16 mouse cellular contexts compared by ENCODE assay signal in genomic region chr6:95483686-95484085, GRCm38 (mm10).
DNase-seq lines count a peak whose midpoint lies in the region; ATAC-seq and TF ChIP-seq lines count a peak whose summit lies in the region.
"Had no signal": no experiment of that assay in that cellular context is flagged by ENCODE, and none has a peak within 500 bp of the region (broad histone marks: within the 10 kb centered on the region; RNA-seq: fewer than 3 reads in every experiment).

No protein-coding gene starts in this region.

- peaks cover 4% of the 10 kb centered on the region for H3K36me3 ChIP-seq in limb, embryonic 10.5 days
- H3K36me3 ChIP-seq: forebrain, embryonic 12.5 days; hindbrain, embryonic 13.5 days; limb, embryonic 12.5 days; lung, embryonic 15.5 days; neural tube, embryonic 12.5 days had no signal

- 0 out of 2 replicates have a peak, but pooled peaks cover 3% of the 10 kb centered on the region for H3K4me1 ChIP-seq in cerebellum, adult 2 months (ENCODE audit: control insufficient read depth, insufficient read depth, low read length)
- peaks cover 18% of the 10 kb centered on the region for H3K4me1 ChIP-seq in limb, embryonic 10.5 days
- H3K4me1 ChIP-seq: limb, embryonic 12.5 days; lung, embryonic 15.5 days; neural tube, embryonic 12.5 days had no signal

- 0 out of 2 replicates have a peak, but pooled peaks have one; percentile 3 for ATAC-seq in frontal cortex, adult (ENCODE audit: low TSS enrichment)

- H3K27ac ChIP-seq in cerebellum, adult 2 months (ENCODE audit: insufficient read depth, low read length): no peak overlapping the region
- H3K27ac ChIP-seq in limb, embryonic 10.5 days: no peak overlapping the region
- H3K27ac ChIP-seq: forebrain, embryonic 12.5 days; layer of hippocampus, adult 2 months; limb, embryonic 12.5 days; lung, embryonic 15.5 days; neural tube, embryonic 12.5 days had no signal

- H3K4me3 ChIP-seq in cerebellum, adult 2 months (replicated peaks; ENCODE audit: insufficient read depth, low read depth, low read length): no peak overlapping the region
- no peak overlapping the region for H3K4me3 ChIP-seq in limb, embryonic 10.5 days
- H3K4me3 ChIP-seq: erythroblast, embryonic 14.5 days; forebrain, embryonic 12.5 days; hindbrain, embryonic 13.5 days; layer of hippocampus, adult 2 months; limb, embryonic 12.5 days; lung, embryonic 15.5 days; neural tube, embryonic 12.5 days had no signal

- 50% methylated on average over 4 of the region's 4 CpGs for WGBS in cerebellum, adult 2 months
- WGBS in limb, embryonic 10.5 days: 89% methylated on average over 4 of the region's 4 CpGs

- TF ChIP-seq CTCF in cerebellum, adult 2 months (IDR thresholded peaks at IDR 0.05; ENCODE audit: borderline replicate concordance, insufficient read depth, low read depth, low read length): no peak

- DNase-seq in cerebellum, adult 2 months: peak; percentile 10
- DNase-seq in cerebellum, adult 9-10 months: no peak
- DNase-seq in frontal cortex, postnatal 36 days (ENCODE audit: low spot score in 2 of 2): no peak
- peak; percentile 23 for DNase-seq in left cerebral cortex, postnatal 4 days
- DNase-seq in left cerebral cortex, postnatal 25 days (ENCODE audit: low spot score in 2 of 2): no peak
- DNase-seq in limb, embryonic 10.5 days (ENCODE audit: low spot score): peak; percentile 22
- DNase-seq: cerebellum, adult 11-12 months had no signal

- H3K9me3 ChIP-seq in limb, embryonic 10.5 days (replicated peaks): no peaks in the 10 kb centered on the region
- H3K9me3 ChIP-seq: forebrain, embryonic 12.5 days; hindbrain, embryonic 13.5 days; lung, embryonic 15.5 days; neural tube, embryonic 12.5 days had no signal

- intact Hi-C loops in left cerebral cortex, postnatal 4 days (cut with DNase I): loop anchor here (5.0 to 10.0 kb wide), 2 partner anchors 1524 to 1621 kb away; no protein-coding TSS in a partner anchor
- intact Hi-C loops in left cerebral cortex, postnatal 25 days (cut with DNase I): loop anchor here (1.0 to 10.0 kb wide), 5 partner anchors 261 to 1523 kb away; partner anchors contain the start of gene Fam19a1

- TF ChIP-seq POLR2A in cerebellum, adult 2 months (IDR thresholded peaks at IDR 0.05; ENCODE audit: borderline replicate concordance, insufficient read depth, low read length): no peak

- no peaks in the 10 kb centered on the region for H3K27me3 ChIP-seq in cerebellum, adult 2 months (ENCODE audit: control insufficient read depth, insufficient read depth, low read length)
- H3K27me3 ChIP-seq in limb, embryonic 10.5 days (ENCODE audit: low read depth, poor library complexity, severe bottlenecking): no peaks in the 10 kb centered on the region
- H3K27me3 ChIP-seq: CH12.LX; forebrain, embryonic 12.5 days; hindbrain, embryonic 13.5 days; limb, embryonic 12.5 days; lung, embryonic 15.5 days; neural tube, embryonic 12.5 days had no signal

Comparison
In these comparisons a context has a peak if more than half of its experiments do, and no peak if none do; other contexts are left out.
1. DNase-seq: peak in cerebellum, adult 2 months (2 of 2), left cerebral cortex, postnatal 4 days (single experiment) and limb, embryonic 10.5 days (single experiment); none in cerebellum, adult 9-10 months (single experiment), frontal cortex, postnatal 36 days (0 of 2) and left cerebral cortex, postnatal 25 days (0 of 2).